Mouse (Mus musculus): ENCODE measurements at regions not wholly inside any gene's neighbourhood (a gene's known extent, or its start where the extent isn't known, plus 50 kb on each side); places are given as distances from the start of the nearest gene placed in this dataset.
A peak's percentile ranks its signal among the peaks of the same experiment; 100 is the strongest.
"Not testable (repeated sequence)": the region's sequence is repeated elsewhere in the genome, so short reads cannot be mapped to it uniquely, and the experiment has no call there.

DNA sequence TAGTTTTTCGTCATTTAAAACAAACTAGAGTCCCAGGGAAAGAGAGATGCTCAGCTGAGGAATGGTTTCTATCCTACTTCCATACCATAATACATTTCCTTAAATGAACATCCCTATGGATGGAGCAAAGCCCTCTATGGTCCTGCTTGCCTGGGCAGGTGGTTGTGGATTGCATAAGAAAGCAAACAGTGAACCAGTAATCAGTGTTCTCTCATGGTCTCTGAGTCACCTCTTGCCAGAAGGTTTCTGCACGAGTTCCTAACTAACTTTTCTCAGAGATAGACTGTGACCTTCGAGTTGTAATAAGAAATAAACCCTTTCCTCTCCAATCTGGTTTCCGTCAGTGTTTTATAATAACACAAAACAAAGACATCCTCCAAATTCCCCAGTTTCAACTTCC lies 62.9 kb upstream of the Bet1 start:
- TF ChIP-seq CTCF (IDR thresholded peaks at IDR 0.05; ENCODE audit: borderline replicate concordance, extremely low read depth, insufficient read depth, insufficient read length): no peak
- no peak for TF ChIP-seq POLR2A (IDR thresholded peaks at IDR 0.05; ENCODE audit: borderline replicate concordance, extremely low read depth, insufficient read depth, insufficient read length, poor library complexity, severe bottlenecking)

DNA sequence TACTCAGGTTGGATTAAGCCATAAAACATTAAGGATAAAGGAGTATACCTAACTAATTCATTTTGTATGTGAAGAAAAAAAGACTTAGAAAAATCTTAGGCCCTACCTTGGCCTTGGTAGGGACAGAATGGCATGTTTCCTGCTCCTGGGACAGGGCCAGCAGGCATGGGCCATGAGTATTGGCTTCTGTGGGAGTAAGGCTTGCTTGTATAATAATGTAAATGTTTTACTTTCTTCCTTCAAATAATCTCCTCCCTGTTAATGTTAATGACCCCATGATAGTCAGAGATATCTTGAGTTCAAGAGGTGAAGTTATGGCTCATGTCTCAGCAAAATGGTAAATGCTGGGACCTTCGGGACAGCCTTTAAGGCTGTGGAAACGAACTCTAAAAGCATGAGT lies 71.5 kb upstream of the Bet1 start:
- TF ChIP-seq POLR2A (IDR thresholded peaks at IDR 0.05; ENCODE audit: borderline replicate concordance, extremely low read depth, insufficient read depth, insufficient read length, poor library complexity, severe bottlenecking) (no peak), CTCF (IDR thresholded peaks at IDR 0.05; ENCODE audit: borderline replicate concordance, extremely low read depth, insufficient read depth, insufficient read length) (no peak)
- no peak for DNase-seq (ENCODE audit: low read depth)

More for the DNA sequence above, 62.9 kb upstream of the Bet1 start:
- DNase-seq (ENCODE audit: low read depth): no peak

GRCm38 (mm10) chr6:4163733-4164132 lies 77.0 kb upstream of the Bet1 start:
- no peak for DNase-seq (ENCODE audit: low read depth)
- no peak for TF ChIP-seq POLR2A (IDR thresholded peaks at IDR 0.05; ENCODE audit: borderline replicate concordance, extremely low read depth, insufficient read depth, insufficient read length, poor library complexity, severe bottlenecking)
- TF ChIP-seq CTCF (IDR thresholded peaks at IDR 0.05; ENCODE audit: borderline replicate concordance, extremely low read depth, insufficient read depth, insufficient read length): no peak

DNA sequence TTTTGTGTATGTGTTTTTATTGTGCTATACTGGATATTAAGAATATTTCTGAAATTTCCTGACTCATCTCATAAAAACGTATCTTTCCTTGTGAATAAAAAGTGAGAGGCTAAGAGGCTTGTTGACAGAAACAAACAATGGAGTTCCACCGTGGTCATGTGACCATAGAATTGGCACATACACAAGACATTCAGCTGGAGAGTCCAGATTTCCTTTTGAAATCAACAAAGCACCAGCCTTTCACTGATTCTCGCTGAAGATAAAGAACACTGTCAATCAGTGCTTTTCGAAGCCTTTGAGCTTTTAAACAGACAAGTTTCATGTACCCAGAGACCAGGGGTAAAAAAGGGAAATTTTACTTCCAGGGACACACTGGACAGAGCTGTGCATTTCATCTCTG lies 80.3 kb upstream of the Bet1 start:
- DNase-seq (ENCODE audit: low read depth): peak; percentile 70
- TF ChIP-seq POLR2A (IDR thresholded peaks at IDR 0.05; ENCODE audit: borderline replicate concordance, extremely low read depth, insufficient read depth, insufficient read length, poor library complexity, severe bottlenecking) (no peak), CTCF (IDR thresholded peaks at IDR 0.05; ENCODE audit: borderline replicate concordance, extremely low read depth, insufficient read depth, insufficient read length) (no peak)

GRCm38 (mm10) chr6:4167757-4168156 lies 81.0 kb upstream of the Bet1 start:
- TF ChIP-seq POLR2A (IDR thresholded peaks at IDR 0.05; ENCODE audit: borderline replicate concordance, extremely low read depth, insufficient read depth, insufficient read length, poor library complexity, severe bottlenecking): no peak
- no peak for TF ChIP-seq CTCF (IDR thresholded peaks at IDR 0.05; ENCODE audit: borderline replicate concordance, extremely low read depth, insufficient read depth, insufficient read length)
- DNase-seq (ENCODE audit: low read depth): no peak

- TF ChIP-seq POLR2A (IDR thresholded peaks at IDR 0.05; ENCODE audit: borderline replicate concordance, extremely low read depth, insufficient read depth, insufficient read length, poor library complexity, severe bottlenecking): no peak
- TF ChIP-seq CTCF (IDR thresholded peaks at IDR 0.05; ENCODE audit: borderline replicate concordance, extremely low read depth, insufficient read depth, insufficient read length): no peak
- no peak for DNase-seq (ENCODE audit: low read depth)
Observed at GRCm38 (mm10) chr6:4171561-4171960, 84.8 kb upstream of the Bet1 start.

GRCm38 (mm10) chr6:4187683-4188082 lies 100.9 kb upstream of the Bet1 start:
- no peak for DNase-seq (ENCODE audit: low read depth)

GRCm38 (mm10) chr6:4190976-4191375 lies 104.2 kb upstream of the Bet1 start:
- DNase-seq (ENCODE audit: low read depth): not testable (repeated sequence)

More at GRCm38 (mm10) chr6:4187683-4188082, 100.9 kb upstream of the Bet1 start:
- no peak for TF ChIP-seq POLR2A (IDR thresholded peaks at IDR 0.05; ENCODE audit: borderline replicate concordance, extremely low read depth, insufficient read depth, insufficient read length, poor library complexity, severe bottlenecking)
- no peak for TF ChIP-seq CTCF (IDR thresholded peaks at IDR 0.05; ENCODE audit: borderline replicate concordance, extremely low read depth, insufficient read depth, insufficient read length)

DNA sequence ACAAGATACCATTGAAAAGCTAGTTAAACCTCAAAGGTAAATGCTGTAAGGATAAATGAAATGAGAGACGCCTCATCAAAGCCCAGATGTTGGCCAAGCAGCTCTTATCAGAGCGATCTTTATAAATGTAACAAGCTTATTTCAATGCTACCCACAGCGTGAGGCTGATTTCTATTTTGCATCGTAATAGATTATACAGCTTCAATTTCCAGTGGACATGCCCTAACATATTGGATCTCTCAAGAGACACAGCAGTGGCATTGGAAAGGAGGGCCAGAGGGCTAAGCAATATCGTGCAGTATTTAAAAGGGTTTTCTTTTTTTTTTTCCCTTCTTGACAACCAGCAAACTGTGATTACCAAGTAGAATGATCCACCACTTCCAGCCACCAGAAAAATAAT lies 106.5 kb upstream of the Bet1 start:
- TF ChIP-seq POLR2A (IDR thresholded peaks at IDR 0.05; ENCODE audit: borderline replicate concordance, extremely low read depth, insufficient read depth, insufficient read length, poor library complexity, severe bottlenecking) (no peak), CTCF (IDR thresholded peaks at IDR 0.05; ENCODE audit: borderline replicate concordance, extremely low read depth, insufficient read depth, insufficient read length) (no peak)
- peak; percentile 55 for DNase-seq (ENCODE audit: low read depth)

- DNase-seq (ENCODE audit: low read depth): peak; percentile 38
Observed at GRCm38 (mm10) chr6:4201176-4201575, 114.4 kb upstream of the Bet1 start.

DNA sequence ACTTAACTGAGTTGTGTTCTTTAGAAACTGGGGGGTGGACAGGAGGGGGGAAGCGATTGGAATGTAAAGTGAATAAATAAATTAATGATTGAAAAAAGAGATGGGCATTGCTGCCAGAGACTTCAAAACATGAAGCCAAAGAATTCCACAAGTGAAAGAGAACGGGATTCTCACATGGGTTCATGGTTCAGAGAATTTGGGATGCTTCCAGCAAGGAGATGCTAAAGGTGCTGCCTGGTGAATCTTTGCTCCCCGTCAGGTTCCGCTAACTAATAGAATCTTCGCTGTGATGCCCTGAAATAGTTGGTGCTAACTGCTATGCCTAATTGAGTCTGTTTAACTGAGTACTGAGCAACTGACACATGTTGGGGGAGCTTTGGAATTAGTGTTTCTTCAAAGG lies 118.9 kb upstream of the Bet1 start:
- TF ChIP-seq CTCF (IDR thresholded peaks at IDR 0.05; ENCODE audit: borderline replicate concordance, extremely low read depth, insufficient read depth, insufficient read length): no peak
- TF ChIP-seq POLR2A (IDR thresholded peaks at IDR 0.05; ENCODE audit: borderline replicate concordance, extremely low read depth, insufficient read depth, insufficient read length, poor library complexity, severe bottlenecking): no peak
- no peak for DNase-seq (ENCODE audit: low read depth)

More at GRCm38 (mm10) chr6:4201176-4201575, 114.4 kb upstream of the Bet1 start:
- TF ChIP-seq CTCF (IDR thresholded peaks at IDR 0.05; ENCODE audit: borderline replicate concordance, extremely low read depth, insufficient read depth, insufficient read length): no peak
- TF ChIP-seq POLR2A (IDR thresholded peaks at IDR 0.05; ENCODE audit: borderline replicate concordance, extremely low read depth, insufficient read depth, insufficient read length, poor library complexity, severe bottlenecking): no peak

- no peak for TF ChIP-seq POLR2A (IDR thresholded peaks at IDR 0.05; ENCODE audit: borderline replicate concordance, extremely low read depth, insufficient read depth, insufficient read length, poor library complexity, severe bottlenecking)
- no peak for TF ChIP-seq CTCF (IDR thresholded peaks at IDR 0.05; ENCODE audit: borderline replicate concordance, extremely low read depth, insufficient read depth, insufficient read length)
- peak; percentile 82 for DNase-seq (ENCODE audit: low read depth)
Observed at GRCm38 (mm10) chr6:4245265-4246112, 158.7 kb upstream of the Bet1 start.

All from brain, embryonic 14.5 days (tissue).